Mouse (Mus musculus) cerebellum, adult (tissue): ENCODE data around the gene Fbxw28.
"Not testable (repeated sequence)": the region's sequence is repeated elsewhere in the genome, so short reads cannot be mapped to it uniquely, and the experiment has no call there.

Experiments
- ATAC-seq: cut with Nextera tagmentation; 2 replicates; pipeline ENCODE4 v1.9.2; 2017; ENCODE audit warnings: mild to moderate bottlenecking, moderate library complexity, mixed read lengths; ENCODE audit not compliant: insufficient number of reproducible peaks, low FRiP score, low TSS enrichment

The Fbxw28 gene

DNA sequence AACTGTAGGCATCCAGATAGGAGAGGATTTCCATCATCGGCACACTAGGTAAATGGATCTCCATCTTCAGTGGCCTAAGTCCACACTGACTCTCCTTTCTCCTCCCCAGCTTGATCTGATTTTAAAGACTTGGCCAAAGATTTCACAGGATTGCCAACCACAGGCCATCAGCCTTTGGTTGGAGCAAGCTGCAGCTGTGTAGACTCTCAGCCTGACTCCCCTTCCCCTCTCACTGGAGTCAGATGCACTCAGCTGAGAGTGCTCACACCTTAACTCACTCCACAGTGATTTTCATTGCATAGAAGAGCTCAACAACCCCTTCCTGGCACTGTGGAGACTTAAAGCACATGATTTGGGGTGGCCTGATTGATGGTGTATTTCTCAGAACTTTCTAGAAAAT is at the start of gene Fbxw28:
Gene Fbxw28, minus strand, starts transcription at position 101 of the 400 bp plus-strand sequence.
- not testable (repeated sequence) for ATAC-seq

DNA sequence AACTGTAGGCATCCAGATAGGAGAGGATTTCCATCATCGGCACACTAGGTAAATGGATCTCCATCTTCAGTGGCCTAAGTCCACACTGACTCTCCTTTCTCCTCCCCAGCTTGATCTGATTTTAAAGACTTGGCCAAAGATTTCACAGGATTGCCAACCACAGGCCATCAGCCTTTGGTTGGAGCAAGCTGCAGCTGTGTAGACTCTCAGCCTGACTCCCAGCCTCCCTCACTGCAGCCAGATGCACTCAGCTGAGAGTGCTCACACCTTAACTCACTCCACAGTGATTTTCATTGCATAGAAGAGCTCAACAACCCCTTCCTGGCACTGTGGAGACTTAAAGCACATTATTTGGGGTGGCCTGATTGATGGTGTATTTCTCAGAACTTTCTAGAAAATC is 51.9 kb downstream of the Fbxw28 start, which contains the start of gene Fbxw14:
Gene Fbxw14, minus strand, starts transcription at position 101 of the 400 bp plus-strand sequence.
- ATAC-seq, result not testable (repeated sequence)
